In genomic region chr3:101320874-101321273, GRCm38 (mm10) we compare ENCODE assay signal across 22 mouse cellular contexts. TPM values are rescaled to one million over a fixed set of nuclear protein-coding genes. Genes with fewer than 3 reads are reported as not detected.
DNase-seq lines count a peak whose midpoint lies in the region; ATAC-seq and TF ChIP-seq lines count a peak whose summit lies in the region.
"Had no signal": no experiment of that assay in that cellular context is flagged by ENCODE, and none has a peak within 500 bp of the region (broad histone marks: within the 10 kb centered on the region; RNA-seq: fewer than 3 reads in every experiment).

No protein-coding gene starts in this region.

- peaks cover 5% of the 10 kb centered on the region; the same call in 1 of the 2 replicates for H3K4me1 ChIP-seq in lung, postnatal 0 days (ENCODE audit: insufficient read depth, low read depth, low read length)
- H3K4me1 ChIP-seq in embryonic facial prominence, embryonic 14.5 days (ENCODE audit: control insufficient read depth, insufficient read depth, low read length), result peaks cover 11% of the 10 kb centered on the region
- H3K4me1 ChIP-seq in limb, embryonic 10.5 days, result peaks cover 30% of the 10 kb centered on the region
- peaks cover 11% of the 10 kb centered on the region for H3K4me1 ChIP-seq in liver, embryonic 12.5 days
- H3K4me1 ChIP-seq: hindbrain, embryonic 13.5 days had no signal

- no peaks in the 10 kb centered on the region for H3K27me3 ChIP-seq in lung, postnatal 0 days (replicated peaks; ENCODE audit: insufficient read depth, low read length)
- H3K27me3 ChIP-seq in embryonic facial prominence, embryonic 14.5 days (replicated peaks; ENCODE audit: control insufficient read depth, insufficient read depth, low read length), result no peaks in the 10 kb centered on the region
- no peaks in the 10 kb centered on the region for H3K27me3 ChIP-seq in limb, embryonic 10.5 days (ENCODE audit: low read depth, poor library complexity, severe bottlenecking)
- no peaks in the 10 kb centered on the region; the same call in 1 of the 2 replicates for H3K27me3 ChIP-seq in liver, embryonic 12.5 days (replicated peaks)
- H3K27me3 ChIP-seq: CH12.LX; hindbrain, embryonic 13.5 days had no signal

- WGBS in lung, postnatal 0 days, result 29% methylated on average over 7 of the region's 7 CpGs
- 34% methylated on average over 7 of the region's 7 CpGs for WGBS in embryonic facial prominence, embryonic 14.5 days
- 82% methylated on average over 7 of the region's 7 CpGs for WGBS in limb, embryonic 10.5 days
- 70% methylated on average over 7 of the region's 7 CpGs for WGBS in liver, embryonic 12.5 days (ENCODE audit: insufficient replicate concordance)

- no peaks in the 10 kb centered on the region for H3K9me3 ChIP-seq in lung, postnatal 0 days (ENCODE audit: low read length)
- no peaks in the 10 kb centered on the region; the same call in 1 of the 2 replicates for H3K9me3 ChIP-seq in embryonic facial prominence, embryonic 14.5 days (ENCODE audit: control insufficient read depth, low read length)
- H3K9me3 ChIP-seq in limb, embryonic 10.5 days (replicated peaks), result no peaks in the 10 kb centered on the region
- H3K9me3 ChIP-seq in liver, embryonic 12.5 days (replicated peaks), result no peaks in the 10 kb centered on the region
- H3K9me3 ChIP-seq: forebrain, embryonic 10.5 days; heart, embryonic 10.5 days; hindbrain, embryonic 13.5 days had no signal

- no peak for DNase-seq in lung, postnatal 0 days (ENCODE audit: low spot score)
- DNase-seq in lung, postnatal 36 days, result no peak
- peak; percentile 69 for DNase-seq in embryonic facial prominence, embryonic 14.5 days (ENCODE audit: low spot score)
- no peak for DNase-seq in limb, embryonic 10.5 days (ENCODE audit: low spot score)
- DNase-seq in heart, postnatal 25 days (ENCODE audit: low spot score), result no peak
- no peak for DNase-seq in cerebellum, adult 9-11 months
- DNase-seq: adrenal gland, adult 8-10 months; adrenal gland, postnatal 36 days; cerebellum, adult 2 months; cerebellum, postnatal 14 days; gastrocnemius, postnatal 36 days; heart, adult 18-20 months; heart, postnatal 10 days had no signal

- TF ChIP-seq EP300 in lung, postnatal 0 days (IDR thresholded peaks at IDR 0.05), result peak; percentile 75

- H3K9ac ChIP-seq in lung, postnatal 0 days (replicated peaks; ENCODE audit: low read depth), result no peak overlapping the region
- H3K9ac ChIP-seq in embryonic facial prominence, embryonic 14.5 days (ENCODE audit: low read depth, low read length), result no peak overlapping the region
- H3K9ac ChIP-seq in liver, embryonic 12.5 days, result no peak overlapping the region
- H3K9ac ChIP-seq: hindbrain, embryonic 13.5 days had no signal

- no peak for TF ChIP-seq CTCF in lung, postnatal 0 days (IDR thresholded peaks at IDR 0.05)

- no peak overlapping the region for H3K27ac ChIP-seq in lung, postnatal 0 days (ENCODE audit: low read length)
- peak overlapping the region; percentile 22; the same call in 1 of the 2 replicates for H3K27ac ChIP-seq in embryonic facial prominence, embryonic 14.5 days (replicated peaks; ENCODE audit: low read depth, low read length)
- peak overlapping the region; percentile 25; the same call in 1 of the 2 replicates for H3K27ac ChIP-seq in limb, embryonic 10.5 days
- no peak overlapping the region for H3K27ac ChIP-seq in liver, embryonic 12.5 days
- H3K27ac ChIP-seq: forebrain, embryonic 10.5 days; heart, embryonic 10.5 days; hindbrain, embryonic 13.5 days; hindbrain, postnatal 0 days had no signal

- no peak overlapping the region for H3K4me2 ChIP-seq in lung, postnatal 0 days (replicated peaks; ENCODE audit: low read depth, low read length)
- H3K4me2 ChIP-seq in embryonic facial prominence, embryonic 14.5 days (ENCODE audit: low read depth, low read length), result no peak overlapping the region
- no peak overlapping the region for H3K4me2 ChIP-seq in liver, embryonic 12.5 days
- H3K4me2 ChIP-seq: hindbrain, embryonic 13.5 days had no signal

- peak; percentile 40; the same call in 1 of the 2 replicates for ATAC-seq in lung, postnatal 0 days
- peak; percentile 51 for ATAC-seq in embryonic facial prominence, embryonic 14.5 days (ENCODE audit: low read depth)
- ATAC-seq in liver, embryonic 12.5 days, result no peak
- ATAC-seq: forebrain, embryonic 14.5 days; hindbrain, postnatal 0 days had no signal

- H3K36me3 ChIP-seq in lung, postnatal 0 days (ENCODE audit: insufficient read depth, low read length), result no peaks in the 10 kb centered on the region
- no peaks in the 10 kb centered on the region for H3K36me3 ChIP-seq in embryonic facial prominence, embryonic 14.5 days (ENCODE audit: control insufficient read depth, insufficient read depth, low read length)
- H3K36me3 ChIP-seq in limb, embryonic 10.5 days, result no peaks in the 10 kb centered on the region
- no peaks in the 10 kb centered on the region for H3K36me3 ChIP-seq in liver, embryonic 12.5 days
- H3K36me3 ChIP-seq: forebrain, embryonic 10.5 days; heart, embryonic 10.5 days; hindbrain, embryonic 13.5 days had no signal

- no peak overlapping the region for H3K4me3 ChIP-seq in lung, postnatal 0 days (ENCODE audit: low read depth, low read length)
- H3K4me3 ChIP-seq in embryonic facial prominence, embryonic 14.5 days (ENCODE audit: low read depth, low read length), result no peak overlapping the region
- no peak overlapping the region for H3K4me3 ChIP-seq in limb, embryonic 10.5 days
- no peak overlapping the region for H3K4me3 ChIP-seq in liver, embryonic 12.5 days
- H3K4me3 ChIP-seq: forebrain, embryonic 10.5 days; heart, embryonic 10.5 days; hindbrain, embryonic 13.5 days had no signal

- intact Hi-C loops in heart, postnatal 25 days (cut with DNase I), result no loop called here

RNA-seq across cellular contexts. Expression of gene Cd2, which starts 33.1 kb away (rescaled TPM):
- 1.2 and 2.2 TPM in 2 replicates for polyA plus RNA-seq in lung, postnatal 0 days (2015; fragmentation: Nextera tagmentation; extraction: Ambion mirVana)
- 0.41 TPM in 1 of 2 replicates, not detected in the other for polyA plus RNA-seq in embryonic facial prominence, embryonic 14.5 days (2014; fragmentation: Nextera tagmentation; extraction: Ambion mirVana)
- not detected in 2 replicates for polyA plus RNA-seq in limb, embryonic 10.5 days (2016; fragmentation: Nextera tagmentation; extraction: Ambion mirVana)
- polyA plus RNA-seq in liver, embryonic 12.5 days (2016; fragmentation: Nextera tagmentation; extraction: Ambion mirVana), result not detected in 2 replicates
- 1 to 10 TPM in 1 of 2 experiments, under 1 TPM in 1; 0.29 to 1.1 TPM for total RNA-seq in heart, postnatal 25 days (2021)
- total RNA-seq: gastrocnemius, adult 8-10 months; hindbrain, postnatal 0 days had no signal
- polyA plus RNA-seq: forebrain, embryonic 10.5 days; heart, embryonic 14.5 days; hindbrain, embryonic 13.5 days; hindbrain, postnatal 0 days had no signal

RNA-seq across cellular contexts. Expression of gene Igsf3, which starts 56.0 kb away (rescaled TPM):
- 16.9 and 17.8 TPM in 2 replicates for polyA plus RNA-seq in lung, postnatal 0 days (2015; fragmentation: Nextera tagmentation; extraction: Ambion mirVana)
- 37.0 and 40.6 TPM in 2 replicates for polyA plus RNA-seq in embryonic facial prominence, embryonic 14.5 days (2014; fragmentation: Nextera tagmentation; extraction: Ambion mirVana)
- 59.9 and 84.9 TPM in 2 replicates for polyA plus RNA-seq in limb, embryonic 10.5 days (2016; fragmentation: Nextera tagmentation; extraction: Ambion mirVana)
- polyA plus RNA-seq in liver, embryonic 12.5 days (2016; fragmentation: Nextera tagmentation; extraction: Ambion mirVana), result 10.3 and 10.7 TPM in 2 replicates
- total RNA-seq in heart, postnatal 25 days (2021), result 10 to 100 TPM; 11.6 to 12.5 TPM

Comparison
In these comparisons a context has a peak if more than half of its experiments do, and no peak if none do; other contexts are left out.
1. H3K27ac ChIP-seq: peak in embryonic facial prominence, embryonic 14.5 days (single experiment) and limb, embryonic 10.5 days (single experiment); none in lung, postnatal 0 days (single experiment) and liver, embryonic 12.5 days (single experiment).